Mouse (Mus musculus): ENCODE results near the gene Ly6g6f. TPM values are rescaled to one million over a fixed set of nuclear protein-coding genes. Genes with fewer than 3 reads are reported as not detected.

The Ly6g6f gene
- 1.4 and 3.0 TPM in 2 replicates for total RNA-seq (2012; rRNA removed)
- under 1 TPM in 1 of 2 experiments, not detected in 1; 0.88 TPM for polyA plus RNA-seq (2012; ENCODE audit: insufficient read depth in 1 of 2, insufficient read length in 2 of 2, low read depth in 1 of 2, low replicate concordance in 2 of 2, missing spikeins in 1 of 2)

- peaks cover 15 to 53% of the 10 kb centered on the region in 2 experiments for H3K4me1 ChIP-seq (ENCODE audit: control insufficient read depth in 1 of 2, insufficient read depth in 2 of 2, low read length in 2 of 2)
- TF ChIP-seq MAZ (IDR thresholded peaks at IDR 0.05; ENCODE audit: low read depth, low read length) (no peak), RCOR1 (IDR thresholded peaks at IDR 0.05; ENCODE audit: low read depth, low read length) (peak; percentile 42; the same call in 1 of the 2 replicates), SIN3A (IDR thresholded peaks at IDR 0.05; ENCODE audit: low read length) (0 out of 2 replicates have a peak, but pooled peaks have one; percentile 20), MAX (IDR thresholded peaks at IDR 0.05; ENCODE audit: low read length) (peak; percentile 59; the same call in 1 of the 2 replicates), ZMIZ1 (IDR thresholded peaks at IDR 0.05; ENCODE audit: low read depth, low read length) (no peak), GATA1 (IDR thresholded peaks at IDR 0.05; ENCODE audit: low read depth, low read length) (peak; percentile 51; the same call in 1 of the 2 replicates), TAL1 (IDR thresholded peaks at IDR 0.05; ENCODE audit: low read length) (peak; percentile 15; the same call in 1 of the 2 replicates), POLR2A (IDR thresholded peaks at IDR 0.05; ENCODE audit: control insufficient read depth in 1 of 2, insufficient read depth in 1 of 2, low read depth in 1 of 2, low read length in 2 of 2, poor library complexity in 1 of 2) (no peak), TCF12 (IDR thresholded peaks at IDR 0.05; ENCODE audit: low read depth, low read length) (no peak), RAD21 (IDR thresholded peaks at IDR 0.05; ENCODE audit: low read depth, low read length) (no peak), E2F4 (IDR thresholded peaks at IDR 0.05; ENCODE audit: borderline replicate concordance, low read depth, low read length) (no peak), BHLHE40 (IDR thresholded peaks at IDR 0.05; ENCODE audit: borderline replicate concordance, low read depth, low read length) (peak; percentile 85), USF1 (IDR thresholded peaks at IDR 0.05; ENCODE audit: low read depth, low read length) (peak; percentile 63), EP300 (IDR thresholded peaks at IDR 0.05; ENCODE audit: low read depth in 1 of 2, low read length in 2 of 2) (peak; percentile 44 to 50; a peak in 2 of 4 replicates), NELFE (IDR thresholded peaks at IDR 0.05; ENCODE audit: low read depth, low read length) (no peak), TBP (IDR thresholded peaks at IDR 0.05; ENCODE audit: low read depth, low read length) (no peak), MYC (IDR thresholded peaks at IDR 0.05; ENCODE audit: low read depth, low read length) (peak; percentile 75; the same call in 1 of the 2 replicates), ETS1 (IDR thresholded peaks at IDR 0.05; ENCODE audit: low read depth, low read length) (0 out of 2 replicates have a peak, but pooled peaks have one; percentile 19), ZKSCAN1 (IDR thresholded peaks at IDR 0.05; ENCODE audit: low read depth, low read length) (no peak), POLR2AphosphoS2 (IDR thresholded peaks at IDR 0.05; ENCODE audit: low read length) (no peak), MYB (IDR thresholded peaks at IDR 0.05; ENCODE audit: low read depth, low read length) (no peak)
Observed at GRCm38 (mm10) chr17:35085208-35085865, at the start of gene Ly6g6f. Ly6g6f (minus strand) TSS chr17:35085610.

More at GRCm38 (mm10) chr17:35085208-35085865, at the start of gene Ly6g6f:
- H3K79me2 ChIP-seq (ENCODE audit: control insufficient read depth, insufficient read depth, low read length, poor library complexity): peaks cover 10% of the 10 kb centered on the region
- peak within 1 kb of the TSS; percentile 17; the same call in 1 of the 2 replicates for H3K27ac ChIP-seq (ENCODE audit: control insufficient read depth, low read depth, low read length)
- H3K4me3 ChIP-seq (ENCODE audit: control insufficient read depth in 1 of 2, insufficient read depth in 1 of 2, low read depth in 2 of 2, low read length in 2 of 2): no peak within 1 kb of the TSS
- no peaks in the 10 kb centered on the region for H3K27me3 ChIP-seq (ENCODE audit: control insufficient read depth in 1 of 2, insufficient read depth in 2 of 2, low read length in 2 of 2)
- no peak within 1 kb of the TSS for H3K9ac ChIP-seq (ENCODE audit: control insufficient read depth, low read depth, low read length, poor library complexity, severe bottlenecking)
- H3K36me3 ChIP-seq (ENCODE audit: control insufficient read depth in 1 of 2, insufficient read depth in 2 of 2, low read length in 2 of 2): peaks cover 0 to 36% of the 10 kb centered on the region in 2 experiments; a peak in 2 of 4 replicates
- peak; percentile 32 for DNase-seq (ENCODE audit: low read depth, low spot score)
- no peaks in the 10 kb centered on the region for H3K9me3 ChIP-seq (replicated peaks; ENCODE audit: insufficient read depth, low read length)
